Mouse (Mus musculus) bone marrow, adult 2 months (tissue): Measurements from ENCODE around the gene Akirin2. TPM values are rescaled to one million over a fixed set of nuclear protein-coding genes. Genes with fewer than 3 reads are reported as not detected.

Experiments used
- H3K27ac ChIP-seq: fragments of 200-500 bp; 2 replicates; pipeline ENCODE4 v1.5.1; 2012; ENCODE audit warnings: low read depth, mild to moderate bottlenecking, control low read depth, inconsistent platforms, low read length; ENCODE audit not compliant: control insufficient read depth, poor library complexity, insufficient read depth
- H3K4me1 ChIP-seq: fragments of 200-500 bp; 2 replicates; pipeline ENCODE4 v1.6.1; 2011; ENCODE audit warnings: low read length; ENCODE audit not compliant: control insufficient read depth, insufficient read depth
- H3K4me3 ChIP-seq: fragments of 200-500 bp; replicated peaks from 2 replicates; pipeline ENCODE3; 2011; ENCODE audit warnings: mild to moderate bottlenecking, low read depth, low read length, control low read depth; ENCODE audit not compliant: control insufficient read depth
- CTCF ChIP-seq: fragments of 200-500 bp; IDR thresholded peaks from 2 replicates; pipeline ENCODE4 v1.5.1; 2011; ENCODE audit warnings: low read length, control low read depth; ENCODE audit not compliant: control insufficient read depth, insufficient read depth
- POLR2A ChIP-seq: fragments of 200-500 bp; IDR thresholded peaks from 2 replicates; pipeline ENCODE4 v1.6.1; 2011; ENCODE audit warnings: low read depth, mild to moderate bottlenecking, control low read depth, low read length, borderline replicate concordance; ENCODE audit not compliant: control insufficient read depth
- WGBS: fragments of 180-500 bp; shearing (Covaris S2); methylation state at CpG from one replicate; pipeline ENCODE4 v1.1.7; 2018; 5-methylcytosine and 5-hydroxymethylcytosine counted together
- polyA plus RNA-seq: library from polyadenylated mRNA; stranded (reverse); fragments of >200 nt; gene quantifications from 2 replicates; pipeline ENCODE4 v1.2.4, GENCODE M21; 2011; ENCODE audit warnings: low replicate concordance; ENCODE audit not compliant: missing spikeins, insufficient read depth, insufficient read length

Akirin2 gene
- 42.5 and 50.4 TPM in 2 replicates for polyA plus RNA-seq

GRCm38 (mm10) chr4:34550748-34551097 lies at the start of gene Akirin2:
Gene Akirin2, plus strand, starts transcription at chr4:34550937.
- TF ChIP-seq POLR2A (no peak), CTCF (no peak)
- H3K27ac ChIP-seq = peak within 1 kb of the TSS; percentile 93
- peak within 1 kb of the TSS; percentile 98 for H3K4me3 ChIP-seq
- no peaks in the 10 kb centered on the region; the same call in 1 of the 2 replicates for H3K4me1 ChIP-seq
- under 1% methylated on average over 39 of the region's 53 CpGs for WGBS

- H3K4me1 ChIP-seq = no peaks in the 10 kb centered on the region
- WGBS = 54% methylated on average over 3 of the region's 3 CpGs
- no peak overlapping the region for H3K27ac ChIP-seq
- no peak for TF ChIP-seq CTCF
- TF ChIP-seq POLR2A = no peak
- no peak overlapping the region for H3K4me3 ChIP-seq
These were observed 40.4 kb upstream of the Akirin2 start for GRCm38 (mm10) chr4:34510305-34510704.

- Histone ChIP-seq H3K4me3 (no peak overlapping the region), H3K27ac (no peak overlapping the region), H3K4me1 (no peaks in the 10 kb centered on the region)
- no peak for TF ChIP-seq POLR2A
- TF ChIP-seq CTCF = no peak
- WGBS = 71% methylated on average over 3 of the region's 3 CpGs
These were observed 27.9 kb upstream of the Akirin2 start for GRCm38 (mm10) chr4:34522846-34523245.

- TF ChIP-seq POLR2A = no peak
- no peak for TF ChIP-seq CTCF
- H3K4me3 ChIP-seq = no peak overlapping the region
- 82% methylated on average over 4 of the region's 4 CpGs for whole genome bisulfite sequencing
- no peaks in the 10 kb centered on the region for H3K4me1 ChIP-seq
- no peak overlapping the region for H3K27ac ChIP-seq
These were observed 27.2 kb upstream of the Akirin2 start for GRCm38 (mm10) chr4:34523586-34523985.

- WGBS = 26% methylated on average over 3 of the region's 3 CpGs
- Histone ChIP-seq H3K4me1 (no peaks in the 10 kb centered on the region), H3K4me3 (no peak overlapping the region), H3K27ac (no peak overlapping the region)
- TF ChIP-seq CTCF = no peak
- TF ChIP-seq POLR2A = no peak
These were observed 24.0 kb upstream of the Akirin2 start for GRCm38 (mm10) chr4:34526771-34527170.

GRCm38 (mm10) chr4:34528430-34529100 lies 22.2 kb upstream of the Akirin2 start:
- Histone ChIP-seq H3K4me1 (no peaks in the 10 kb centered on the region), H3K4me3 (no peak overlapping the region), H3K27ac (no peak overlapping the region)
- TF ChIP-seq CTCF (no peak), POLR2A (no peak)
- WGBS = 92% methylated on average over 1 of the region's 1 CpGs

- WGBS = 74% methylated on average over 4 of the region's 4 CpGs
- no peak overlapping the region for H3K4me3 ChIP-seq
- TF ChIP-seq POLR2A (no peak), CTCF (no peak)
- H3K27ac ChIP-seq = no peak overlapping the region
- H3K4me1 ChIP-seq = no peaks in the 10 kb centered on the region
These were observed 21.4 kb upstream of the Akirin2 start for GRCm38 (mm10) chr4:34529379-34529778.

GRCm38 (mm10) chr4:34529941-34530340 lies 20.8 kb upstream of the Akirin2 start:
- WGBS = 88% methylated on average over 6 of the region's 6 CpGs
- Histone ChIP-seq H3K4me1 (no peaks in the 10 kb centered on the region), H3K4me3 (no peak overlapping the region), H3K27ac (no peak overlapping the region)
- TF ChIP-seq POLR2A = no peak
- no peak for TF ChIP-seq CTCF
